Mouse (Mus musculus) limb, embryonic 10.5 days (tissue): ENCODE data around the gene H3f3a. TPM values are rescaled to one million over a fixed set of nuclear protein-coding genes. Genes with fewer than 3 reads are reported as not detected.
A peak's percentile ranks its signal among the peaks of the same experiment; 100 is the strongest.
"Not testable (repeated sequence)": the region's sequence is repeated elsewhere in the genome, so short reads cannot be mapped to it uniquely, and the experiment has no call there.

Experiments used
- DNase-seq: peaks from one replicate; pipeline ENCODE4 v3.0.0-alpha.2; 2017; ENCODE audit warnings: low spot score
- H3K27ac ChIP-seq: fragments of 300-500 bp; sonication (generic); 2 replicates; pipeline ENCODE4 v1.5.1; 2016; ENCODE audit warnings: mild to moderate bottlenecking
- H3K27me3 ChIP-seq: fragments of 300-500 bp; sonication (generic); 2 replicates; pipeline ENCODE4 v1.6.1; 2016; ENCODE audit warnings: low read depth, mild to moderate bottlenecking; ENCODE audit not compliant: poor library complexity, severe bottlenecking
- H3K36me3 ChIP-seq: fragments of 300-500 bp; sonication (generic); 2 replicates; pipeline ENCODE4 v1.6.1; 2016; ENCODE audit warnings: mild to moderate bottlenecking, moderate library complexity
- H3K4me1 ChIP-seq: fragments of 300-500 bp; sonication (generic); 2 replicates; pipeline ENCODE4 v1.6.1; 2016
- H3K4me3 ChIP-seq: fragments of 300-500 bp; sonication (generic); 2 replicates; pipeline ENCODE4 v1.5.1; 2016; ENCODE audit warnings: mild to moderate bottlenecking, moderate library complexity
- H3K9me3 ChIP-seq: fragments of 300-500 bp; sonication (generic); replicated peaks from 2 replicates; pipeline ENCODE4 v1.6.1; 2016; ENCODE audit warnings: mild to moderate bottlenecking
- WGBS: fragments of 180-500 bp; shearing (Covaris S2); methylation state at CpG from one replicate; pipeline ENCODE4 v1.1.7; 2016; 5-methylcytosine and 5-hydroxymethylcytosine counted together
- polyA plus RNA-seq: library from polyadenylated mRNA; unstranded; fragments of >200 nt; fragmentation: Nextera tagmentation; extraction: Ambion mirVana; gene quantifications from 2 replicates; pipeline ENCODE4 v1.2.1, GENCODE M21; 2016

H3f3a gene
- polyA plus RNA-seq, 1 experiment from 2014 or later = 2,929 TPM

DNA sequence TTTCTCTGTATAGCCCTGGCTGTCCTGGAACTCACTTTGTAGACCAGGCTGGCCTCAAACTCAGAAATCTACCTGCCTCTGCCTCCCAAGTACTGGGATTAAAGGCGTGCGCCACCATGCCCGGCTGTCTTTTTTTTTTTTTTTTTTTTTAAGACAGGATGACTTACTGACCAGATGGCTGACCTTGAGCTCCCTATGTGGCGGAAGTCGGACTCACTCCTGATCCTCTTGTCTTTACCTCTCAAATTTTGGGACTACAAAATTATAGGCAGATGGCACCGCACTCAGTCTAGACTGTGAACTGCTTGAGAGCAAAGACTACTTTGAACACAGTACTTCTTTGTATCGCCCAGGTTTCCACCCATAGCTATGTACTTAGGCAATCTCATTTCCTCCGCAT is 22.7 kb upstream of the H3f3a start:
- WGBS = 84% methylated on average over 8 of the region's 8 CpGs
- not testable (repeated sequence) for H3K36me3 ChIP-seq

GRCm38 (mm10) chr1:180835273-180836015 is 21.7 kb upstream of the H3f3a start:
- H3K4me3 ChIP-seq = no peak overlapping the region
- H3K9me3 ChIP-seq = no peaks in the 10 kb centered on the region
- no peak overlapping the region for H3K27ac ChIP-seq
- 89% methylated on average over 10 of the region's 10 CpGs for WGBS
- no peaks in the 10 kb centered on the region for H3K36me3 ChIP-seq
- peaks cover 18% of the 10 kb centered on the region for H3K4me1 ChIP-seq
- DNase-seq = no peak
- no peaks in the 10 kb centered on the region for H3K27me3 ChIP-seq

More for the DNA sequence above, 22.7 kb upstream of the H3f3a start:
- H3K4me3 ChIP-seq, DNase-seq, H3K27ac ChIP-seq, H3K9me3 ChIP-seq, H3K27me3 ChIP-seq: not testable (repeated sequence)
- peaks cover 11% of the 10 kb centered on the region for H3K4me1 ChIP-seq

DNA sequence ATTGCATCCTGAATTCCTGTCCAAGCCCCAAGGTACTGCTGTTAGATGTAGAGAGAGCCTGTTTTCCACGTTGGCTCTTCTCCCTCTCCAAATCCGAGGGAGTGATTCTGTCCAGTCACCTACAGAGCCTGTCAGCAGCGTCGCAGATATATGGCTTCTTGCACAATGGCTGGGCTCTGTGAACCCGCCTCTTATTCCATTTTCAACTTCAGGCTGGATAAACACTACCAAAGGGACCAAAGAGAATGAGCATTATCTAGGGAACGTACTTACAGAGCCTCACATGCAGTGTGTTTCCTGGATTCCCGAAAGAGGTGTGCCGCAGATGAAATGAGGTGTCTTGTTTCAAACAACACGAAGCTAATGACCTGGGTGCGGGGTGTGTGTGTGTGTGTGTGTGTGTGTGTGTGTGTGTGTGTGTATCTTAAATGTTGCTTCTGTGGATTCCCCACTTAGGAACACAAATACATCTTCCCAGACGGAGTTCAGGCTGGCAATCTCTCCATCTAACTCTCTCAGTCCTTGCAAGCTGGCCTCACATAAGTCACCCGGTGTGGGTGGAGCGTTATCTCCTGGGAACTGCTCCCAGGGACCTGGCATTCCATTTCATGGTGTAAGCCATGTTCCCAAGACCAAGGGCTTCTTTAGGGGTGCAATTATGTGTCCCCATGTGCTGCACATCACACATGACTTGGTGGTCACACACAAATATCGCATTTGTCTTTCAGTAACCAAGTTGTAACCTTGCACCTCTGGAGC is 17.0 kb upstream of the H3f3a start:
- Histone ChIP-seq H3K9me3 (no peaks in the 10 kb centered on the region), H3K4me3 (no peak overlapping the region), H3K27me3 (no peaks in the 10 kb centered on the region), H3K36me3 (no peaks in the 10 kb centered on the region), H3K27ac (no peak overlapping the region), H3K4me1 (peaks cover 11% of the 10 kb centered on the region)
- DNase-seq = no peak
- WGBS = 52% methylated on average over 14 of the region's 14 CpGs

GRCm38 (mm10) chr1:180830175-180830574 is 16.4 kb upstream of the H3f3a start:
- WGBS = 85% methylated on average over 11 of the region's 11 CpGs
- Histone ChIP-seq H3K4me3 (no peak overlapping the region), H3K27ac (no peak overlapping the region), H3K9me3 (no peaks in the 10 kb centered on the region), H3K4me1 (peaks cover 11% of the 10 kb centered on the region), H3K27me3 (no peaks in the 10 kb centered on the region), H3K36me3 (no peaks in the 10 kb centered on the region)
- no peak for DNase-seq

- no peak for DNase-seq
- Histone ChIP-seq H3K4me3 (no peak overlapping the region), H3K4me1 (peaks cover 11% of the 10 kb centered on the region), H3K27ac (no peak overlapping the region), H3K27me3 (no peaks in the 10 kb centered on the region), H3K9me3 (no peaks in the 10 kb centered on the region), H3K36me3 (no peaks in the 10 kb centered on the region)
- 84% methylated on average over 11 of the region's 11 CpGs for WGBS
These were observed 16.0 kb upstream of the H3f3a start for GRCm38 (mm10) chr1:180829775-180830174.

DNA sequence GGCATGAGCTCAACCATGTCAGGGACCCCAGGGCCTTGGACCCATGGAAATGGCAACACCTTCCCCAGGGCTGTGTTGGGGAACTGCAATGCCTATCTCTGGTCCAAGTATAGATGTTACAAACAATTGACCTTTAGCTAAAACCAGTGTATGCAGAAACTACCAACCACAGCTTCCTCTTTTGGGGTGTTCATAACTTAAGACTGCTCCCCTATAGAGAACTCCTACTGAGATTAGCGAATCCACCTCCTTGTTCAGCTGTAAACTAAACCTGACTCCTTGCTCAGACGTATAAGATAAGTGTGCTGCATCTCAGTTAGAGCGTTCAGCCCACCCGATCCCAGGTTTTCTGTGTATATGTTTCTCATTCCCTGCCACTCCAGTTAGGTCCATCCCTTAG is 12.9 kb upstream of the H3f3a start:
- H3K27me3 ChIP-seq = no peaks in the 10 kb centered on the region
- H3K9me3 ChIP-seq = no peaks in the 10 kb centered on the region
- no peak for DNase-seq
- no peaks in the 10 kb centered on the region for H3K36me3 ChIP-seq
- WGBS = 91% methylated on average over 4 of the region's 4 CpGs
- H3K4me1 ChIP-seq = peaks cover 11% of the 10 kb centered on the region
- no peak overlapping the region for H3K27ac ChIP-seq
- H3K4me3 ChIP-seq = no peak overlapping the region

- no peak overlapping the region for H3K27ac ChIP-seq
These were observed 11.0 kb upstream of the H3f3a start for GRCm38 (mm10) chr1:180824721-180825120.

GRCm38 (mm10) chr1:180823716-180824115 is 10.0 kb upstream of the H3f3a start:
- WGBS = 86% methylated on average over 3 of the region's 3 CpGs

More at GRCm38 (mm10) chr1:180824721-180825120, 11.0 kb upstream of the H3f3a start:
- WGBS = 69% methylated on average over 3 of the region's 3 CpGs
- no peaks in the 10 kb centered on the region for H3K4me1 ChIP-seq
- DNase-seq = no peak
- H3K27me3 ChIP-seq = no peaks in the 10 kb centered on the region
- H3K9me3 ChIP-seq = no peaks in the 10 kb centered on the region
- H3K36me3 ChIP-seq = no peaks in the 10 kb centered on the region
- H3K4me3 ChIP-seq = no peak overlapping the region

GRCm38 (mm10) chr1:180822276-180822675 is 8.5 kb upstream of the H3f3a start:
- no peak overlapping the region for H3K4me3 ChIP-seq
- no peak for DNase-seq
- H3K36me3 ChIP-seq = 0 out of 2 replicates have a peak, but pooled peaks cover 7% of the 10 kb centered on the region
- H3K9me3 ChIP-seq = no peaks in the 10 kb centered on the region
- no peaks in the 10 kb centered on the region for H3K4me1 ChIP-seq
- H3K27me3 ChIP-seq = no peaks in the 10 kb centered on the region
- WGBS = 88% methylated on average over 5 of the region's 5 CpGs
- H3K27ac ChIP-seq = no peak overlapping the region

More at GRCm38 (mm10) chr1:180823716-180824115, 10.0 kb upstream of the H3f3a start:
- no peak overlapping the region for H3K27ac ChIP-seq
- no peak overlapping the region for H3K4me3 ChIP-seq
- no peak for DNase-seq
- H3K27me3 ChIP-seq = no peaks in the 10 kb centered on the region
- no peaks in the 10 kb centered on the region for H3K4me1 ChIP-seq
- no peaks in the 10 kb centered on the region for H3K9me3 ChIP-seq
- H3K36me3 ChIP-seq = no peaks in the 10 kb centered on the region

GRCm38 (mm10) chr1:180821101-180821500 is 7.4 kb upstream of the H3f3a start:
- H3K9me3 ChIP-seq = no peaks in the 10 kb centered on the region
- H3K4me1 ChIP-seq = no peaks in the 10 kb centered on the region
- DNase-seq = no peak
- H3K27ac ChIP-seq = no peak overlapping the region
- no peak overlapping the region for H3K4me3 ChIP-seq
- WGBS = 84% methylated on average over 6 of the region's 6 CpGs
- H3K36me3 ChIP-seq = 0 out of 2 replicates have a peak, but pooled peaks cover 7% of the 10 kb centered on the region
- no peaks in the 10 kb centered on the region for H3K27me3 ChIP-seq

DNA sequence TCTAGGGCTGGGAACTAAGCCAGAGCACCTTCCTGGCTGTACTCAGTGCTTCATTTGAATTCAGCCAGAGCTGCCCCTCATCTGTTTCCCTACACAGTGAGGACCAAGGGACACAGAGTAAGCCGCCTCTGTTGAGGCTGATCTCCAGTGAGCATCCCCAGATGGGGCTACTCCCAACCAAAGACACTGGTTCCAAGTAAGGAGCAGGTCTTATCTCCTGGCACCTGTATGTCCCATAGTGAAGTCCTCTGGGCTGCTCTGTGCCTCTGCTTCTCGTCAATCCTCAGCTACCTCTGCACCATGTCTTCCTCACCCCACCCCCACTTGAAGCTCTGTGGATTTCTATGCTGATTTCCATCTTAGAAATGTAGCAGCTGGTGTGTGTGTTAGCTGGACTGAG is 4.3 kb upstream of the H3f3a start:
- H3K4me1 ChIP-seq = peaks cover 14% of the 10 kb centered on the region
- DNase-seq = no peak
- H3K4me3 ChIP-seq = no peak overlapping the region
- 0 out of 2 replicates have a peak, but pooled peaks cover 7% of the 10 kb centered on the region for H3K36me3 ChIP-seq
- no peaks in the 10 kb centered on the region for H3K27me3 ChIP-seq
- WGBS = 69% methylated on average over 2 of the region's 2 CpGs
- no peaks in the 10 kb centered on the region for H3K9me3 ChIP-seq
- H3K27ac ChIP-seq = no peak overlapping the region

GRCm38 (mm10) chr1:180815371-180816024 is 1.8 kb upstream of the H3f3a start:
- WGBS = 75% methylated on average over 12 of the region's 12 CpGs

GRCm38 (mm10) chr1:180813409-180813884 is 296 bp downstream of the H3f3a start:
- Histone ChIP-seq H3K9me3 (no peaks in the 10 kb centered on the region), H3K27ac (peak overlapping the region; percentile 100), H3K4me1 (peaks cover 21% of the 10 kb centered on the region), H3K27me3 (no peaks in the 10 kb centered on the region), H3K36me3 (peaks cover 39% of the 10 kb centered on the region), H3K4me3 (peak overlapping the region; percentile 96)
- peak; percentile 99 for DNase-seq
- 1% methylated on average over 53 of the region's 65 CpGs for WGBS

More at GRCm38 (mm10) chr1:180815371-180816024, 1.8 kb upstream of the H3f3a start:
- peaks cover 18% of the 10 kb centered on the region for H3K4me1 ChIP-seq
- H3K27ac ChIP-seq = no peak overlapping the region
- H3K36me3 ChIP-seq = peaks cover 18% of the 10 kb centered on the region
- H3K9me3 ChIP-seq = no peaks in the 10 kb centered on the region
- H3K27me3 ChIP-seq = no peaks in the 10 kb centered on the region
- no peak overlapping the region for H3K4me3 ChIP-seq
- no peak for DNase-seq
